Mouse (Mus musculus): ENCODE measurements around the gene Rmnd1.

DNA sequence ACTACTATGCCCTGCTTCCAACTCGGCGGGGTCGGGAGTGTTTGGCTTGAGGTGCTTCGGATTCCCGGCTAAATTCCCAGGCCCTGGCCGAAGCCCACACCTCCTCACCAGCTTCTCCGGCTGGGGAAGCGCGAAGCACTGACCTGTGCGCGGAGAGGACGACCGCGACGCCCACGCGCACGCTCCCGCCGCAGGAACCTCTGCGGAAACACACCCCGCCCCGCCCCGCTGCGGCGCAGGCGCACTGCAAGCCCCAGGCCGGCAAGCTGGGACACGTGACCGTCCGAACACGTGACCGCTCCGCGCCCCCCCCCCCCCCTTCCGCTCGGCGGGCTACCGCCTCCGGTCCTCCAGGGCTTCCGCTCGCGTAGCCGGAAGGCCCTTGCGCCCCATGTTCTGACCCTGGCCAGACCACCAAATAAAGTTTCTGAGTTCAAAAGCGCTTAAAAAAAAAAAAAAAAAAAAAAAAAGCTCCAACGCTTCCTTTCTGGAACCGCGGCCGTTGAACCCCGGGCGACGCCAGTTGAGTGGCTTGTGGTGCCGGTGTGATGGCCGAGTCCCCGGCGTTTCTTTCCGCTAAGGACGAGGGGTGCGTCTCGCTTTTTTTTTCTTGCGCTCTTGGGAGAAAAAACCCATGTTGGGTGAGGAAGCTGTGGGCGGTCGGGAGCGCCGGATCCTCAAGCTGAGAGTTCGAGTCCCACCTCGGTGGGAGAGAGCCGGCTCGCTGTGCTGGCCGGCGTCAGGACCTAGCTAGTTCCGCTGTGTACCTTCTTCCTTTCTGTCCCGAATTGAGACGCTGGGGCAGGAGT is at the start of gene Rmnd1, which contains the start of gene Armt1:
- TF ChIP-seq CTCF (IDR thresholded peaks at IDR 0.05; ENCODE audit: low read depth, low read length) (no peak), GATA1 (IDR thresholded peaks at IDR 0.05; ENCODE audit: borderline replicate concordance, low read length) (no peak), GATA2 (IDR thresholded peaks at IDR 0.05; ENCODE audit: borderline replicate concordance, low read depth, low read length) (no peak), TAL1 (conservative IDR thresholded peaks at IDR 0.05; ENCODE audit: low read depth, low read length) (no peak)

Data from G1E (cell line).